Mouse (Mus musculus): ENCODE data around the gene Tiam1. TPM values are rescaled to one million over a fixed set of nuclear protein-coding genes. Genes with fewer than 3 reads are reported as not detected.
A peak's percentile ranks its signal among the peaks of the same experiment; 100 is the strongest.

Tiam1 gene
- total and polyA plus RNA-seq, 3 experiments: 10.4 to 76.2 (median 70.3) TPM

- no peak for DNase-seq
Observed at GRCm38 (mm10) chr16:89841894-89842293, 301.7 kb downstream of the Tiam1 start.

GRCm38 (mm10) chr16:89840361-89840760 lies 303.2 kb downstream of the Tiam1 start:
- DNase-seq: no peak

GRCm38 (mm10) chr16:89839829-89840228 lies 303.7 kb downstream of the Tiam1 start:
- no peak for DNase-seq

GRCm38 (mm10) chr16:89837096-89837495 lies 306.5 kb downstream of the Tiam1 start:
- no peak for DNase-seq

- no peak for DNase-seq
Observed at GRCm38 (mm10) chr16:89835551-89835950, 308.0 kb downstream of the Tiam1 start.

GRCm38 (mm10) chr16:89833011-89833410 lies 310.6 kb downstream of the Tiam1 start:
- DNase-seq: no peak

- peak; percentile 34 for DNase-seq
Observed at GRCm38 (mm10) chr16:89831172-89831571, 312.4 kb downstream of the Tiam1 start.

- peak; percentile 49 for DNase-seq
Observed at GRCm38 (mm10) chr16:89830221-89830648, 313.3 kb downstream of the Tiam1 start.

GRCm38 (mm10) chr16:89827496-89828125 lies 316.0 kb downstream of the Tiam1 start:
- no peak for DNase-seq

- DNase-seq: no peak
Observed at GRCm38 (mm10) chr16:89825875-89826274, 317.7 kb downstream of the Tiam1 start.

GRCm38 (mm10) chr16:89822882-89823281 lies 320.7 kb downstream of the Tiam1 start:
- no peak for DNase-seq

GRCm38 (mm10) chr16:89818661-89819060 lies 324.9 kb downstream of the Tiam1 start:
- DNase-seq: no peak

GRCm38 (mm10) chr16:89817861-89818630 lies 325.5 kb downstream of the Tiam1 start:
- DNase-seq: no peak

- DNase-seq: no peak
Observed at GRCm38 (mm10) chr16:89817301-89817700, 326.3 kb downstream of the Tiam1 start.

GRCm38 (mm10) chr16:89816506-89817172 lies 326.9 kb downstream of the Tiam1 start:
- DNase-seq: no peak

GRCm38 (mm10) chr16:89813536-89813935 lies 330.0 kb downstream of the Tiam1 start:
- DNase-seq: no peak

- DNase-seq: no peak
Observed at GRCm38 (mm10) chr16:89812891-89813290, 330.7 kb downstream of the Tiam1 start.

- DNase-seq: no peak
Observed at GRCm38 (mm10) chr16:89810398-89810797, 333.2 kb downstream of the Tiam1 start.

GRCm38 (mm10) chr16:89808168-89808567 lies 335.4 kb downstream of the Tiam1 start:
- no peak for DNase-seq

GRCm38 (mm10) chr16:89805946-89806345 lies 337.6 kb downstream of the Tiam1 start:
- no peak for DNase-seq

- DNase-seq: no peak
Observed at GRCm38 (mm10) chr16:89805210-89805609, 338.4 kb downstream of the Tiam1 start.

GRCm38 (mm10) chr16:89801493-89801892 lies 342.1 kb downstream of the Tiam1 start:
- no peak for DNase-seq

- no peak for DNase-seq
Observed at GRCm38 (mm10) chr16:89799772-89800171, 343.8 kb downstream of the Tiam1 start.
